Mouse (Mus musculus) testis, adult 2 months (tissue): ENCODE measurements at regions not wholly inside any gene's neighbourhood (a gene's known extent, or its start where the extent isn't known, plus 50 kb on each side); places are given as distances from the start of the nearest gene placed in this dataset.

ENCODE experiments used
- CTCF ChIP-seq: fragments of 200-500 bp; IDR thresholded peaks from 2 replicates; pipeline ENCODE4 v1.5.1; 2012; ENCODE audit warnings: low read depth, mild to moderate bottlenecking, inconsistent platforms, low read length, moderate library complexity; ENCODE audit not compliant: control insufficient read depth, insufficient read depth, insufficient replicate concordance
- POLR2A ChIP-seq: fragments of 200-500 bp; IDR thresholded peaks from 2 replicates; pipeline ENCODE4 v1.6.1; 2012; ENCODE audit warnings: low read depth, mild to moderate bottlenecking, inconsistent platforms, low read length, moderate library complexity; ENCODE audit not compliant: control insufficient read depth

GRCm38 (mm10) chr3:41502161-41502560 is 53.4 kb upstream of the Jade1 start:
- no peak for TF ChIP-seq POLR2A
- no peak for TF ChIP-seq CTCF
